Mouse (Mus musculus) neutrophil, adult 5-6 weeks (primary cell): ENCODE measurements around the gene Ehd2. TPM values are rescaled to one million over a fixed set of nuclear protein-coding genes. Genes with fewer than 3 reads are reported as not detected.

Experiments used
- ATAC-seq: fragments of 151-379, 151-347 bp; 2 replicates; pipeline ENCODE4 v1.8.0; 2017; ENCODE audit warnings: mild to moderate bottlenecking, moderate TSS enrichment; ENCODE audit not compliant: insufficient number of reproducible peaks, poor library complexity, low FRiP score, severe bottlenecking; ENCODE audit errors: extremely low read depth
- total RNA-seq: library from RNA; stranded (forward); fragments of 200-1000 nt; gene quantifications from 2 replicates; pipeline ENCODE4 v1.2.3, GENCODE M21; 2017

Gene Ehd2
- total RNA-seq, 1 experiment from 2014 or later = 3.1 TPM

- ATAC-seq = no peak
Observed at GRCm38 (mm10) chr7:15952416-15952815, 15.0 kb downstream of the Ehd2 start.

- ATAC-seq = no peak
Observed at GRCm38 (mm10) chr7:15950008-15950407, 17.4 kb downstream of the Ehd2 start.

- no peak for ATAC-seq
Observed at GRCm38 (mm10) chr7:15949216-15949790, 18.1 kb downstream of the Ehd2 start.

GRCm38 (mm10) chr7:15948381-15948941, 18.9 kb downstream of the Ehd2 start:
- peak; percentile 70 for ATAC-seq

- no peak for ATAC-seq
Observed at GRCm38 (mm10) chr7:15947653-15948260, 19.6 kb downstream of the Ehd2 start.

- ATAC-seq = peak; percentile 78
Observed at GRCm38 (mm10) chr7:15945721-15946536, 21.4 kb downstream of the Ehd2 start, which contains the start of gene Nop53. Gene Nop53, minus strand, starts transcription at chr7:15946074.

GRCm38 (mm10) chr7:15945211-15945610, 22.2 kb downstream of the Ehd2 start:
- ATAC-seq = no peak

- ATAC-seq = no peak
Observed at GRCm38 (mm10) chr7:15944311-15944710, 23.1 kb downstream of the Ehd2 start.

- no peak for ATAC-seq
Observed at GRCm38 (mm10) chr7:15938621-15939020, 28.7 kb downstream of the Ehd2 start.

GRCm38 (mm10) chr7:15937491-15937890, 29.9 kb downstream of the Ehd2 start:
- no peak for ATAC-seq

- ATAC-seq = no peak
Observed at GRCm38 (mm10) chr7:15933437-15934359, 33.7 kb downstream of the Ehd2 start.

GRCm38 (mm10) chr7:15931635-15932034, 35.7 kb downstream of the Ehd2 start:
- no peak for ATAC-seq

- ATAC-seq = no peak
Observed at GRCm38 (mm10) chr7:15930543-15930942, 36.8 kb downstream of the Ehd2 start.

GRCm38 (mm10) chr7:15929910-15930309, 37.5 kb downstream of the Ehd2 start:
- peak; percentile 69 for ATAC-seq

GRCm38 (mm10) chr7:15922220-15922773, 45.1 kb downstream of the Ehd2 start, which contains the start of gene Selenow:
Gene Selenow, minus strand, starts transcription at chr7:15922402.
- ATAC-seq = peak; percentile 83

GRCm38 (mm10) chr7:15921796-15922195, 45.6 kb downstream of the Ehd2 start:
- 0 out of 2 replicates have a peak, but pooled peaks have one; percentile 8 for ATAC-seq

GRCm38 (mm10) chr7:15920645-15921190, 46.6 kb downstream of the Ehd2 start:
- ATAC-seq = no peak

GRCm38 (mm10) chr7:15919947-15920346, 47.4 kb downstream of the Ehd2 start:
- no peak for ATAC-seq
